Mouse (Mus musculus) adrenal gland, postnatal 0 days (tissue): Measurements from ENCODE around the gene Olfr980. TPM values are rescaled to one million over a fixed set of nuclear protein-coding genes. Genes with fewer than 3 reads are reported as not detected.

Experiments used
- polyA plus RNA-seq: library from polyadenylated mRNA; unstranded; fragments of >200 nt; fragmentation: Nextera tagmentation; extraction: Ambion mirVana; gene quantifications from 2 replicates; pipeline ENCODE4 v1.2.1, GENCODE M21; 2015

Olfr980 gene
- not detected in 2 replicates for polyA plus RNA-seq

DNA sequence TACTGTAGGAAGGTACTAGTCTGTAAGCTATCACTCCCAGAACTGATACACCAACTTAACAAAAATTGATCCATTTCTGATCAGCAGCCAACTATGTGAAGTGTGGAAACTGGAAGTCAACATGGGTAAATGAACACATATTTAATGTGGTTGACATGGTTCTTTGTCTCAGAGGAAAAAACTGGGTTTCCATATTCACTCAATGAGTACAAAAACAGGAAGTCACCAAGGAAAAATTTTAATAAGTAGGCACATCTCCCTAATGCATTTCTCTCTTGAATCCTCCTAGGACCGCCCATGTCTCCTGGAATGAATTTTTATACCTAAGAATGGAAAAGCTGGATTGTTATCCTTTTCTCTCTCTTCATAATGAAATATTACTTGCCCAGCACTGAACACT, at the start of gene Olfr980:
Gene Olfr980, minus strand, starts transcription at position 101 of the 400 bp plus-strand sequence.

GRCm38 (mm10) chr9:40021164-40021563, 11.8 kb upstream of the Olfr980 start, which contains the start of gene Olfr981:
Gene Olfr981 (plus strand): TSS chr9:40021464.

GRCm38 (mm10) chr9:40003365-40003764, 6.0 kb downstream of the Olfr980 start, which contains the start of gene Olfr979:
Gene Olfr979 (minus strand): TSS chr9:40003465.

GRCm38 (mm10) chr9:39991813-39992212, 17.6 kb downstream of the Olfr980 start, which contains the start of gene Olfr978:
Gene Olfr978 (plus strand): TSS chr9:39992113.

GRCm38 (mm10) chr9:39961033-39961432, 48.3 kb downstream of the Olfr980 start, which contains the start of gene Olfr976:
Gene Olfr976 (minus strand): TSS chr9:39961133.

Other genes with a start within 250 kb of the Olfr980 start
- not detected in 2 replicates for gene Olfr968, start 226.3 kb downstream of the Olfr980 start, polyA plus RNA-seq
- gene Olfr969, start 218.6 kb downstream of the Olfr980 start, polyA plus RNA-seq: not detected in 2 replicates
- not detected in 2 replicates for gene Olfr970, start 200.7 kb downstream of the Olfr980 start, polyA plus RNA-seq
- not detected in 2 replicates for gene Olfr971, start 172.7 kb downstream of the Olfr980 start, polyA plus RNA-seq
- gene Olfr972, start 143.2 kb downstream of the Olfr980 start, polyA plus RNA-seq: not detected in 2 replicates
- gene Olfr229, start 102.2 kb downstream of the Olfr980 start, polyA plus RNA-seq: not detected in 2 replicates
- gene Olfr974, start 72.1 kb downstream of the Olfr980 start, polyA plus RNA-seq: not detected in 2 replicates
- gene Olfr975, start 57.5 kb downstream of the Olfr980 start, polyA plus RNA-seq: not detected in 2 replicates
- not detected in 2 replicates for gene Olfr976, start 48.4 kb downstream of the Olfr980 start, polyA plus RNA-seq
- gene Olfr978, start 17.5 kb downstream of the Olfr980 start, polyA plus RNA-seq: not detected in 2 replicates
- gene Olfr979, start 6.1 kb downstream of the Olfr980 start, polyA plus RNA-seq: not detected in 2 replicates
- not detected in 2 replicates for gene Olfr981, start 11.9 kb upstream of the Olfr980 start, polyA plus RNA-seq
- gene Olfr982, start 64.2 kb upstream of the Olfr980 start, polyA plus RNA-seq: not detected in 2 replicates
- not detected in 2 replicates for gene Olfr983, start 84.0 kb upstream of the Olfr980 start, polyA plus RNA-seq
- not detected in 2 replicates for gene Olfr984, start 104.6 kb upstream of the Olfr980 start, polyA plus RNA-seq
- not detected in 2 replicates for gene Olfr985, start 120.6 kb upstream of the Olfr980 start, polyA plus RNA-seq
- 0.18 TPM in 1 of 2 replicates, not detected in the other for gene Tmem225, start 138.5 kb upstream of the Olfr980 start, polyA plus RNA-seq
- gene Olfr986, start 171.3 kb upstream of the Olfr980 start, polyA plus RNA-seq: not detected in 2 replicates
- 3.5 and 3.8 TPM in 2 replicates for gene Zfp202, start 182.7 kb upstream of the Olfr980 start, polyA plus RNA-seq